Mouse (Mus musculus) retina, postnatal 7 days (tissue): ENCODE measurements around the gene Trpv4.

Experiments used
- DNase-seq: peaks from one replicate; pipeline ENCODE4 v3.0.0-alpha.2; 2012; ENCODE audit warnings: low read depth, low spot score

The Trpv4 gene

GRCm38 (mm10) chr5:114667228-114667856 lies 9.1 kb upstream of the Trpv4 start:
- DNase-seq, result peak; percentile 95

GRCm38 (mm10) chr5:114666659-114667058 lies 8.4 kb upstream of the Trpv4 start:
- DNase-seq, result no peak

DNA sequence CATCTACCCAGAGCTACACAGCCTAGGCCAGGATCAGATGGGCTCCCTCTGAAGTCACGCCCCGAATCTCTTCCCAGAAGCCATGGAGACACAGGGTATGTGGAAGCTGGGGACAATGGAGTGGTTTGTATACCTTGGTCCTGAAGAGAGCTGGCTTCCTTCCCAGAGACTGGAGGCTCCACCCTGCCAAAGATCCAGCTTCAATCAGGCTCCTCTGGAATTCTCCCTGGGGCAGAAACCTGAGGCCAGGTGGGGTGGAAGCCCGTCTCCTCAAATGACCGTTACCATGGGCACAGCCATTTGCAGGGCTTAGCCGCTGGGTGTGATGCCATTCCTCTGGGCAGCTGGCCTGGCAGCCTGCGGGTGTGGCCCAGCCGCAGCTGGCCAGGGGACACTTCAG lies 6.5 kb upstream of the Trpv4 start:
- no peak for DNase-seq

DNA sequence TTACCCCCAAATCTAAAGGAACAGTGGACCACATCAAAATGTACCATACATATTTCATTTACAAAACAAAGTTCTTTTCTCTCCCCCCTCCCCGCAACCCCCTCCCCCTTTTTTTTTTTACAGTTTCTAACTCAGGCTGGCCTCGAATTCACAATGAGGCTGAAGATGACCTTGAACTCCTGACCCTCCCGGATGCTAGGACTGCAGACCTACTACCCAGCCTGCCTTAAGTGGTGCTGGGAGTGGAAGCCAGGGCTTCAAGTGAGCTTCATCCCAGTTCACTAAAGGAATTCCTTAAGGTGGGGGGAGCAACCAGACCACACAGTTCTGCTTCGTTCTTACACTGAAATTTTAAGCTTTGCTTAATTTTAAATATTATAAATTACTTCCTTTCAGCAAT lies 5.9 kb upstream of the Trpv4 start:
- DNase-seq, result no peak

DNA sequence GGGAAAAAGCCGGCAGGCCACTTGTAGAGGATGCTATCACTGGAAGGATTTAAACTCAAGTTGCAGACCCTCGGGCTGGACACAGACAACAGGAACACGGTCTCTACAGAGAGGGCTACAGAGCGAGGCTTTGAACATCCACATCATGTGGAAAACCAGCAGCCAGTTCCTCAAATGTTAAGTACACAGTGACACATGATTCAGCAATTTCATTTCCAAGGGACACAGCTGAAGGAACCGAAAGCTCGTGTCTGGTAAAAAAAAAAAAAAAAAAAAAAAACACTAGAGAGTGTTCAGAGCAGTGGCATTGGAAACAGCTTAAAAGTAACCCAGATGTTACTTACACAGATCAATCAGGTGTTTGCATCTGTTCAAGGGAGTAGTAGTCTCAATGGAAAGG lies 2.8 kb upstream of the Trpv4 start:
- DNase-seq, result no peak

DNA sequence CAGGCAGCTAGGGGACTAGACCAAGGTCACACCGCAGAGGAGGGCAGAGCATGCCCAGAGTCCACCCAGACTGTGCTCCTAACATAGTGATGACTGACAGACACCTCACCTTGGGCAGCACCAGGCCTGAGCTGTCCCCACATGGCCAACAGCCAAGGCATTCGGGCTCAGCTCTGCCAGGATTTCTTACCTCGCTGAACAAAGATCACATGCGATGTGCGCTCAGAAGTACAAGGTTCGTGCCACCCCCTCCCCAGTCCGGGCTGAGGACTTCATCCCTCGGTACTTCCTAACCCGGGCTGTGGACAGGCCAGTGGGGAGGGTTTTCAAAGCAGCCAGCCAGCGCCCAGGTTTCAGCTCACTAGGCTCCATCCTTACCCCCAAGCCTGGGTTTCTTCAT lies 795 bp downstream of the Trpv4 start:
- DNase-seq, result no peak

- no peak for DNase-seq
Observed at GRCm38 (mm10) chr5:114656305-114656704, 1.9 kb downstream of the Trpv4 start.

- no peak for DNase-seq
Observed at GRCm38 (mm10) chr5:114655721-114656120, 2.5 kb downstream of the Trpv4 start.

- DNase-seq, result no peak
Observed at GRCm38 (mm10) chr5:114653656-114654437, 4.4 kb downstream of the Trpv4 start.

DNA sequence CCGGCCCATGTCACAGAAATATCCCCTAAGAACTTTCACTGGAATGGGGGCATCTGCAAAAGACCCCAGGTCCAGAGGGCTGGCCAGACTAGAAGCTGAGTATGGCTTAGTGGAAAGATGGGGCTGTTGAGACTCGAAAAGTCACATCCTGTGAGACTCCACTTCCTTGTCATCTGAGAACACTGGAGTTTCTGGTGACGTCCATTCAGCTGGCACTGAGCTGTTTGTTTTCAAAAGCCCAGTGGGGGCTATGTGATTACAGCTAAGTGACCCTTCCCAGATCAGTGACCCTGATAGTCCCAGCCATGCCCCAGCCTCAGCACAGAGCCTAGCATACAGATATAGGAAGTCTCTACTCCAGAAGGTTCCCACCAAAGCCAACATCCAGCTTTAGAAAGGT lies 6.8 kb downstream of the Trpv4 start:
- no peak for DNase-seq

GRCm38 (mm10) chr5:114651002-114651401 lies 7.2 kb downstream of the Trpv4 start:
- DNase-seq, result no peak

DNA sequence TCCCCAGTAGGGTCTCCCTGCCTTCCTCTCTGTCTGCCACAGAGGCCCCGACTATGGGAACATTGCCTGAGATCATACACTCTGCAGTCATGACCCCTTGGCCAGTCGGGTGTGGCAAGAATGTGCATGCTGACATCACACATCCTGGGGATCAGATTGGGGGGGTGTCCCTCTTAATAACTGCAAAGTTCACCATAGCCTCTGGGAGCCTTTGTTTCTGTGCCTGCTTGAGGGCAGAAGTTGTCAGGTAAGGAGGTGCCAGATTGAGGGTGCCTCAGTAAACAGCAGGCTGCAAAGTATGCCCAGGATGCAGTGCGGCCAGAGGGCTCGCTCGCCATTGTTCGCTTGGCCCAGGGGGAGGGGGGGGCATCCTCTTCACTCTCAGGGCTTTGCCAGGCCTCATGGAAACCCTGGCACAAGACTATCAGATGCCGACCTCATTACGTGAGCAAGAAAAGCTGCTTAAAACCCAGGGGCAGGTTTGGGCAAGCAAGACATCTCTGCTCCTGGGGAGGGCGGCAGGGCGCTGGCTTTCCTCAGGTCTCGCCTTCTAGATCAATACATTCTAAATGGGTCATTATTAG lies 9.4 kb downstream of the Trpv4 start:
- no peak for DNase-seq

GRCm38 (mm10) chr5:114647211-114647974 lies 10.8 kb downstream of the Trpv4 start:
- DNase-seq, result no peak

DNA sequence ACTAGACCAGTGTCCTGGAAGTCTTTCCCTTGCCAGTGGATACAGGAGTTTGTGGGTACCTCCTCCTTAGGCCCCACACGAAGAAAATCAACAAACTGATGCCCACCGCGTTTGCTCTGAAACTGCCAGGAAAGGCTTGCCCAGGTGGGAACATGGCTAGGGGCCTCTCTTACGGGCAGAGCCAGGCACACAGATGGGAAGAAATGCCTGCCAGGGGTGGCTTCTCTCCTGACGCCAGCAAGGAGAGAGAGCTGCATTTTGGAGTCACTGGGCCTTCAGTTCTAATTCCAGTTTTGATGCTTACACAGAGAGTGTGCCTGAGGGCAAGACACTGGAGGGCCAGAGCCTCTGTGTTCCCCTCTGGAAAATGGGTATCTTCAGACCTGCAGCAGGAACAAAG lies 12.3 kb downstream of the Trpv4 start:
- no peak for DNase-seq

- DNase-seq, result no peak
Observed at GRCm38 (mm10) chr5:114644918-114645317, 13.3 kb downstream of the Trpv4 start.

GRCm38 (mm10) chr5:114640809-114641208 lies 17.4 kb downstream of the Trpv4 start:
- no peak for DNase-seq

DNA sequence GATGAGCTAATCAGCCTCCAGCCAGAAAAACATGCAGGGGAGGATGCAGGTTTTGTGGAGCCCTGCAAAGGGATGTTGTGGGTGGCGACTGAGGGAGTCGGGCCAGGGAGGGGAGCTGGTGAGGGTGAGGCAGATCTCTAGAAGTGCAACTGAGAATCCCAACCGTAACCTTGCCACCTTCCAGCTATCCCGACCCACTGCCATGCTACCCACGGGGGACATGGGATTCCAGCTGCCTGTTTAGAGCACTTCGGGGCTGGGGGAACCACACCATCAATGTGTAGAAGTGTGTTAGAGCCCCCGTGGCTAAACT lies 18.6 kb downstream of the Trpv4 start:
- DNase-seq, result no peak

GRCm38 (mm10) chr5:114638769-114639644 lies 19.2 kb downstream of the Trpv4 start:
- DNase-seq, result peak; percentile 76

GRCm38 (mm10) chr5:114636091-114636490 lies 22.1 kb downstream of the Trpv4 start:
- DNase-seq, result no peak

DNA sequence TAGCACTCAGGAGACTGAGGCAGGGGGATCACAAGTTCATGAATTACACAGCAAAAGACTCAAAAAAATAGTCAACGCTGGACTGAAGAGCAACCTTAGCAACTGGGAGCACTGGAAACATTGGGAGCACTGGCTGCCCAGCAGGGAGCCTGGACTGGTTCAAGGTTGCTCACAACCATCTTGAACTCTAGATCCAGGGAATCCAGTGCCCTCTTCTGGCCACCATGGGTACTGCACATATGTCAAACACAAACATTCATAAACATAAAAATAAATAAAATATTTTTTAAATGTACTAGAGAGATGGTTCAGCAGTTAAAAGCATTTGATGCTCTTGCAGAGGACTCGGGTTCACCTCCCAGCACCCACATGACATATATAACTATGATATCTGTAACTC lies 26.9 kb downstream of the Trpv4 start:
- DNase-seq, result no peak

DNA sequence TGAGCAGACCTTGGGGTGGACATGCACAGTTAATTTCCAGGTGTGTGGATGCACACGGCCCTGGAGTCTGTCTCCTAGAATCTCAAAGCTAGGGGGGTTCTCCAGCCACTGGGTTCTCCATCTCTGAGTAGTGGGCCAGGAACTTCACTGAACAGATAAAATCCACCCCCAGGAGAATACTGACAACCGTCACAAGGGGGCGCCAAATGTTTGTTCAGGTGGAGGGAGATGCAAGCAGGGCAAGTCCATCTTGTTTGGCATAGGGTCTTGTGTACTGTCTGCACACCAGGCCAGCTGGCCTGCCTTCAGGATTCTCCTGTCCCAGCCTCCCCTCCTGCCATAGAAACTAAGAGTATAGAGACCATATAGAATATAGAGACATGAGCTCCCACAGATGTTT lies 32.6 kb downstream of the Trpv4 start:
- peak; percentile 55 for DNase-seq
